In the genomic region with DNA sequence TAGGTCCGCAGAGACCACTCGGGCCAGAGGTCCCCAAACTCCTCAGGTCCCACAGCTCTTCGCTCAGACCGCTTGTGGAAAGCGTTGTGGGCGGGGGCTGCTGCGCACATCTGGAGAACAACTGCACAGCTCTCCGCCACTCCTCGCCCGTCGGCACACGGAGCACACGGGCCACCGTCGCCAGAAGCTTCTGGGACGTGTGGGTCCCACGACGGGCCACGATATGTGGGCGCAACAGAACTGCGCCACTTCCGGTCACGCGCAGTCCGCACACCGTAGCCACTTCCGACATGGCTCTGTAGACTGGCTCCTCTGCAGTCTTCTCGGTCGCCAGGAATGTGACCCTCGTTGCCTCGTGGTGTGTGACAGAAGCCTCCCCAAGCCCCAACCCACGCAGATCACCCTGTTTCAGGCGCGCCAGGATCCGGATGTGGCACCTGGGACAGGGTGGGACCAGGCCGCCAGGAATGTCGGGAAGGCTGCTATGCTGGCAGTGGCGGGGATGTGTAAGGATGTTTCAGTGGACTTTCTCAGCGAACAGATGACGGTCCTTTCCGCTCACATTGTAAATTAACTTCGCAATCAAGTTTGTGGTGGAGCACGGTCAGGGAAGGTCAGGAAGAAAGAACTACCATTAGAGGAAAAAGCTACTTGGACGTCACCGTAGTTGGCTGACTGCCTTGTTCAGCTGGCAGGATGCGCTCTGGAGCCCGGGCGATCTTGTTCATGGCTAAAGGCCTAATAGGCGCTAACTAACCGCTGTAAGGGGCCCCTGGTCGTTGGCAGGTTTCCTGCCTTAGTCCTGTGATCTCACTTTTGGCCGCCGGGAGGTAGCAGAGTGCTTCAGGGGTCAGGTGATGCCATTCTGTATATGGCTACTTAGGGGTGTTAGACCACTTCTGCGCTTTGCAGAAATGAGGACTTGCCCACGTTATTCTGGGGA, we compare ENCODE assay signal across 8 mouse cellular contexts. TPM values are rescaled to one million over a fixed set of nuclear protein-coding genes. Genes with fewer than 3 reads are reported as not detected.
DNase-seq lines count a peak whose midpoint lies in the region; ATAC-seq and TF ChIP-seq lines count a peak whose summit lies in the region.

No protein-coding gene starts in this region.

- H3K27me3 ChIP-seq in G1E (ENCODE audit: insufficient read depth, low read length) = no peaks in the 10 kb centered on the region
- H3K27me3 ChIP-seq in forebrain, embryonic 15.5 days = no peaks in the 10 kb centered on the region
- H3K27me3 ChIP-seq in lung, embryonic 15.5 days = no peaks in the 10 kb centered on the region

- peaks cover 65% of the 10 kb centered on the region for H3K36me3 ChIP-seq in G1E (replicated peaks)
- H3K36me3 ChIP-seq in forebrain, embryonic 15.5 days = peaks cover 25% of the 10 kb centered on the region
- H3K36me3 ChIP-seq in lung, embryonic 15.5 days = peaks cover 24% of the 10 kb centered on the region

- intact Hi-C loops in heart, postnatal 25 days (cut with DNase I) = no loop called here

- TF ChIP-seq POLR2A in olfactory bulb, adult 2 months (IDR thresholded peaks at IDR 0.05; ENCODE audit: insufficient read depth, low read depth, low read length) = peak; percentile 81; the same call in 1 of the 2 replicates

- peaks cover 54% of the 10 kb centered on the region for H3K4me1 ChIP-seq in G1E (ENCODE audit: insufficient read depth, low read depth, low read length)
- peaks cover 56% of the 10 kb centered on the region for H3K4me1 ChIP-seq in forebrain, embryonic 15.5 days
- H3K4me1 ChIP-seq in lung, embryonic 15.5 days = peaks cover 44% of the 10 kb centered on the region
- peaks cover 27% of the 10 kb centered on the region for H3K4me1 ChIP-seq in olfactory bulb, adult 2 months (ENCODE audit: control insufficient read depth, insufficient read depth, low read length)

- DNase-seq in G1E (ENCODE audit: low spot score) = peak; percentile 72
- DNase-seq in cerebellum, adult 18-20 months = peak; percentile 85 to 91
- peak; percentile 79 for DNase-seq in heart, postnatal 25 days (ENCODE audit: low spot score)
- DNase-seq in layer of hippocampus, adult 8-10 months (ENCODE audit: low spot score in 2 of 2) = peak; percentile 81 to 88
- DNase-seq in thymus, adult 18-20 months = peak; percentile 52 to 68

- TF ChIP-seq CTCF in G1E (IDR thresholded peaks at IDR 0.05; ENCODE audit: low read depth, low read length) = peak; percentile 43
- TF ChIP-seq CTCF in olfactory bulb, adult 2 months (IDR thresholded peaks at IDR 0.05; ENCODE audit: insufficient read depth, low read depth, low read length) = peak; percentile 33; the same call in 1 of the 2 replicates

- peak; percentile 65 for ATAC-seq in G1E (ENCODE audit: extremely low read depth, insufficient number of reproducible peaks, low FRiP score, poor library complexity, severe bottlenecking)
- peak; percentile 91 for ATAC-seq in forebrain, embryonic 15.5 days (replicated peaks)
- peak; percentile 84 for ATAC-seq in lung, embryonic 15.5 days (ENCODE audit: borderline replicate concordance, extremely low read depth, low FRiP score, low TSS enrichment)

- H3K4me2 ChIP-seq in forebrain, embryonic 15.5 days (replicated peaks) = peak overlapping the region; percentile 87
- peak overlapping the region; percentile 94 for H3K4me2 ChIP-seq in lung, embryonic 15.5 days

- H3K9ac ChIP-seq in forebrain, embryonic 15.5 days (replicated peaks) = peak overlapping the region; percentile 84
- peak overlapping the region; percentile 76 for H3K9ac ChIP-seq in lung, embryonic 15.5 days

- H3K9me3 ChIP-seq in G1E (replicated peaks) = no peaks in the 10 kb centered on the region
- no peaks in the 10 kb centered on the region for H3K9me3 ChIP-seq in forebrain, embryonic 15.5 days
- no peaks in the 10 kb centered on the region for H3K9me3 ChIP-seq in lung, embryonic 15.5 days

- under 1% methylated on average over 55 of the region's 55 CpGs for WGBS in forebrain, embryonic 15.5 days
- under 1% methylated on average over 55 of the region's 55 CpGs for WGBS in lung, embryonic 15.5 days
- whole genome bisulfite sequencing in olfactory bulb, adult 2 months = under 1% methylated on average over 55 of the region's 55 CpGs

- H3K27ac ChIP-seq in forebrain, embryonic 15.5 days (replicated peaks) = peak overlapping the region; percentile 95
- peak overlapping the region; percentile 99 for H3K27ac ChIP-seq in lung, embryonic 15.5 days
- H3K27ac ChIP-seq in olfactory bulb, adult 2 months (ENCODE audit: insufficient read depth, low read depth, low read length) = peak overlapping the region; percentile 92

- H3K4me3 ChIP-seq in G1E (ENCODE audit: low read depth, low read length) = peak overlapping the region; percentile 89
- peak overlapping the region; percentile 73 for H3K4me3 ChIP-seq in forebrain, embryonic 15.5 days
- H3K4me3 ChIP-seq in lung, embryonic 15.5 days = peak overlapping the region; percentile 60
- H3K4me3 ChIP-seq in olfactory bulb, adult 2 months (ENCODE audit: insufficient read depth, low read depth, low read length) = peak overlapping the region; percentile 75

RNA-seq across cellular contexts. Expression of a gene that starts 5.5 kb away (rescaled TPM):
- total RNA-seq in G1E (2014; fragmentation: Nextera tagmentation) = 10.4 and 12.8 TPM in 2 replicates
- total RNA-seq in G1E (2017) = 5.0 and 8.5 TPM in 2 replicates
- polyA plus RNA-seq in G1E (2012) = 9.5 and 10.8 TPM in 2 replicates
- 16.7 and 17.8 TPM in 2 replicates for polyA plus RNA-seq in forebrain, embryonic 15.5 days (2015; fragmentation: Nextera tagmentation; extraction: Ambion mirVana)
- 10 to 100 TPM; 12.4 to 16.4 TPM for total RNA-seq in heart, postnatal 25 days (2021)
- 10 to 100 TPM; 35.1 to 39.9 (median 38.6) TPM for total RNA-seq in layer of hippocampus, adult 8-10 months (2022)
- 7.5 and 9.7 TPM in 2 replicates for polyA plus RNA-seq in lung, embryonic 15.5 days (2015; fragmentation: Nextera tagmentation; extraction: Ambion mirVana)
- polyA plus RNA-seq in olfactory bulb, adult 2 months (2012; ENCODE audit: insufficient read depth, insufficient read length, low replicate concordance, missing spikeins) = not detected in 2 replicates

RNA-seq across cellular contexts. Expression of a gene that starts 5.6 kb away (rescaled TPM):
- total RNA-seq in G1E (2014; fragmentation: Nextera tagmentation) (4,306 and 4,312 TPM in 2 replicates), G1E (2017) (1,968 and 2,280 TPM in 2 replicates)
- polyA plus RNA-seq in G1E (2012) = 2,853 and 2,936 TPM in 2 replicates
- 96.9 and 99.7 TPM in 2 replicates for polyA plus RNA-seq in forebrain, embryonic 15.5 days (2015; fragmentation: Nextera tagmentation; extraction: Ambion mirVana)
- 10 to 100 TPM; 54.8 to 58.8 TPM for total RNA-seq in heart, postnatal 25 days (2021)
- total RNA-seq in layer of hippocampus, adult 8-10 months (2022) = 100 to 1,000 TPM; 120 to 150 (median 129) TPM
- 164 and 167 TPM in 2 replicates for polyA plus RNA-seq in lung, embryonic 15.5 days (2015; fragmentation: Nextera tagmentation; extraction: Ambion mirVana)
- not detected in 2 replicates for polyA plus RNA-seq in olfactory bulb, adult 2 months (2012; ENCODE audit: insufficient read depth, insufficient read length, low replicate concordance, missing spikeins)

RNA-seq across cellular contexts. Expression of a gene that starts 14.9 kb away (rescaled TPM):
- total RNA-seq in G1E (2014; fragmentation: Nextera tagmentation) = 8.2 and 10.0 TPM in 2 replicates
- total RNA-seq in G1E (2017) = 3.7 and 4.4 TPM in 2 replicates
- 41.2 and 77.2 TPM in 2 replicates for polyA plus RNA-seq in G1E (2012)
- 20.9 and 21.3 TPM in 2 replicates for polyA plus RNA-seq in forebrain, embryonic 15.5 days (2015; fragmentation: Nextera tagmentation; extraction: Ambion mirVana)
- total RNA-seq in heart, postnatal 25 days (2021) = 10 to 100 TPM; 14.6 to 16.0 TPM
- total RNA-seq in layer of hippocampus, adult 8-10 months (2022) = 10 to 100 TPM; 19.7 to 23.1 (median 21.8) TPM
- polyA plus RNA-seq in lung, embryonic 15.5 days (2015; fragmentation: Nextera tagmentation; extraction: Ambion mirVana) = 20.8 and 22.5 TPM in 2 replicates
- not detected in 2 replicates for polyA plus RNA-seq in olfactory bulb, adult 2 months (2012; ENCODE audit: insufficient read depth, insufficient read length, low replicate concordance, missing spikeins)

Comparison
In these comparisons a context has a peak if more than half of its experiments do, and no peak if none do; other contexts are left out.
1. Peak in every context shown above with its lines: DNase-seq, ATAC-seq, H3K4me3 ChIP-seq and H3K27ac ChIP-seq.
2. RNA of a gene that starts 5.6 kb away (polyA plus RNA-seq): 2,853 to 2,936 TPM in G1E, 164 to 167 TPM in lung, embryonic 15.5 days and 96.9 to 99.7 TPM in forebrain, embryonic 15.5 days; not detected in olfactory bulb, adult 2 months; every median in the first group is over 10 times any median in the second.
3. RNA of a gene that starts 14.9 kb away (polyA plus RNA-seq): 41.2 to 77.2 TPM in G1E, 20.8 to 22.5 TPM in lung, embryonic 15.5 days and 20.9 to 21.3 TPM in forebrain, embryonic 15.5 days; not detected in olfactory bulb, adult 2 months; every median in the first group is over 10 times any median in the second.